Mouse (Mus musculus): ENCODE data around the gene Shq1.

Shq1 gene

DNA sequence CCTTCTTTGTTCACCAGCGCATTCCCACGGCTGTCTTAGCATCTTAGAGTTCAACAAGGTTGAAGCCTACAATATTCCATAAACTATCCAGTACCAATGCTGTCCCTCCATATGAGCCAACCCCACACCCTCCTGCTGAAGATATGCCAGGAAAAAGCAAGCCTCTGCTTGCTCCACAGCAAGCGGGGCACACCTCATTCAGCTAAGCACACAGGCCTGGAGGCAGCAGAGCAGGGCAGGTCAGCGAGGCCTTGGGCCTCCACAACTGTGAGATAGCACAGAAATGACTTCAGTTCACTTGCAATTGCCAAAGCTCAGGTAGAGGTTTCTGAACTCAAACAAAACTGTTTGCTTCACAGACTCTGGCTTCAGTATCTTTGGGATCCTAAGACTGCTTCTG is 64.2 kb downstream of the Shq1 start:
- DNase-seq (ENCODE audit: extremely low spot score, low spot score) = no peak

DNA sequence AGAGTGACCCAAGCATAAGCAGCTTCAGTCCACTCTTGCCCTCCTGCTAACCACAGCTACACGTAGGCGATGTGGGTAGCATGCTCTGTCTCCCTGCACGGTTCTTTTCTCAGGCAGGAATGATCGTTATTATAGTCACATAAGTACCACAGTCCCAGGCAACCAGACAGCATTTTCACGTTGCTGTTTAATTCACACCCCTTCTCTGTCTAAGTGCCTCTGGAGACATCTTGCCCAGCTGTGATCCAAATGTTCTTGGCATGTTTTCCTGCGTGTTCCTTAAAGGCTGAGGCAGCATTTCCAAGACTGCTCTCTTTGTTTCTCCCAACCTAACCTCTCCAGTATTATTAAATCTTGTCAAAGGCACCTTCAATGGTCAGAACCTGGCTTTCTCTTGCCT is 67.3 kb downstream of the Shq1 start:
- no peak for DNase-seq (ENCODE audit: extremely low spot score, low spot score)

DNA sequence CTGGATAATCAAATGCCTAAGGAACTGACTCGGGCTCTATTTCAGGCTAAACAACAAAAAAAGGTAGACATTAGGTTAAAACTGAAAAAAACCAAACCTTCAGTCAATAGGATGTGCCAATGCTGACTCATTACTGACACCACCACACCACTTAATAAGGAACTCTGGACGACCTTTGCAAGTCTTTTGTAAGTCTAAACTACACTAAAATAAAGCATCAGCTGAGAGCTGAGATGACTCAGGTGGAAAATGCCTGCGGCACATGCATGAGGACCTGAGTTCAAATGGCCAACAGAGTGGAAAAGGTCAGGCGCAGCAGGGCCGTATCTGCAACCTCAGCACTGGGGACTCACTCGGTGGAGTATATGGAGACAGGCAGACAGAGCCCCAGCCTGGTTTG is 69.3 kb downstream of the Shq1 start:
- DNase-seq (ENCODE audit: extremely low spot score, low spot score) = no peak

DNA sequence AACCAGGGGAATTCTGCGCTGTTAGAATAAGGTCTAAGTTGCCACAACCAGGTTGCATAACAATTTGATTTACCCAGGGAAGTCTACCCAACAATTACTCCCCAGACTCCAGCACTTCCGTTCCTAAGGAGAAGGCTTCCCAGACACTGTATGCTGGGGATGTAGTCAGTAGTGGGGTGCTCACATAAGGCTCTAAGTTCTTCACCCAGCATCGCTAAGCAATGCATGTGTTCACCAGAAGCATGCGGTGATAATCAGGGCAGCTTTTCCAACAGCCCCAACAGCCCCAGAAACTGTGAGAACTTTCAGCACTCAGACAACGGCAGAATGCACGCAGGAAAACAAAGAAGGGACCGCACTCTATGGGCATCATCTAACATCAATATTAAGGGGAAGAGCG is 77.1 kb downstream of the Shq1 start:
- no peak for DNase-seq (ENCODE audit: extremely low spot score, low spot score)

DNA sequence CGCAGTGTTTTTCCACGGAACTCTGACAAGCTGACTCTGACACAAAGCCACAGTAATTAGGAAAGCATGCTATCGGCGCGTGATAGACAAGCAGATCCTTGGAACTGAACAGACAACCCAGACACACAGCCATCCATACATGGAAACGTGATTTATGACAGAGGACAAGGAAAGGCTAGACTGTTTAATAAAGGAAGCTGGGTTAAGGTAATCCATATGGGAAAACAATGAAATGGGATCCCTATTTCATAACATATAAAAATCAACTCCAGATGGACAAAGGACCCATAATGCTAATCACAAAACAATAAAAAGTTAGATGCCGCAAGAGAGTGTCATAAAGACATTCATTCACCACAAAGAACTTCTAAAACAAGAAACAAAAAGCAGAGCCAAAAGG is 78.0 kb downstream of the Shq1 start:
- no peak for DNase-seq (ENCODE audit: extremely low spot score, low spot score)

DNA sequence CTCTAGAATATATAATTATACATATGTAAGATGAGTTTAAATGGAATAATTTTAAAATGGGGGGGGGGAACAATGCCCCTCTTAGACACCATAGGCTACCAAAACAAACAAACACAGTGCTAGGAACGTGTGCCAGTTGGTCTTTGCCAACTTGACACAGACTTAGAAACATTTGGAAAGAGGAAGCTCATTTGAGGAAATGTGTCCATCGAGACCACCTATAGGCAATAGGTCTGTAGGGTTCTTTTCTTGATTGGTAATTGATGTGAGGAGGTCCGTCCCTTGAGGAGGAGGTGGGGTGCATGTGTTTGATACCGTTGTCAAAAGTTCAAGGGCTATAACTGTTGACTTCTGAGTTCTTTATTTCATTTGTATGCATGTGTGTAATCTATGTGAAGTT is 80.4 kb downstream of the Shq1 start:
- DNase-seq (ENCODE audit: extremely low spot score, low spot score) = no peak

DNA sequence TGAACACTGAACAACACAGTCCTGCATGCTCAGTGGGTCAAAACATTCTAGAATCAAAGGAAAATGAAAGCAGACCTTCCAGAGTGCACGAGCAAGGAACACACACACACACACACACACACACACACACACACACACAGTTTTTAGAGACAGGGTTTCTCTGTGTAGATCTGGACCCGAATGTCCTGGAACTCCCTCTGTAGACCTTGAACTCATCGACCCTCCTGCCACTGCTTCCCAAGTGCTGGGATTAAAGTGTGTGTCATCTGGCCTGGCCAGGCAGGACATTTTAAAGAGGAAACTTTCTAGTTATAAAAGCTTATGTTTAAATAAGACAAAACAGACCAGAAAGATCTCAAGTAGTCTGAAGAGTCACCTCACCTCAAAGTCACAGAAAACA is 82.1 kb downstream of the Shq1 start:
- DNase-seq (ENCODE audit: extremely low spot score, low spot score) = no peak

DNA sequence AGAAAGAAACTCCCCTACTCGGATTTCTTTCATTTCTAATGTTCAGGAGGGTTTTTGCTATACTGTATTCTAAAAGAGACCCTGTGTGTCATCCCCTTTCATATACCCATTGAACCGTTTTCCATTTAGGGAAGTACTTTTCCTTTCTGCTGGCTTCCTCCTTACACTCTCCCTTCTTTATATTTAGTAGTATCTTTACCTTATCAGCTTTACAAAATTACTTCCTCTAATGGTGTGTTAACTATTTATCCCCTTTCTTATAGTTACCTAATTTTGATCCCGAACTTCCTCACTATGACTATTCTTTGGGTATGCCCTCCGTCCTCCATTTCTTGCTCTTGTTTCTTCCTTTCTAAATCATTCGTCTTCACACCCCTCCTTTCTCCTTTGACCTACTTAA is 84.2 kb downstream of the Shq1 start:
- DNase-seq (ENCODE audit: extremely low spot score, low spot score) = no peak

DNA sequence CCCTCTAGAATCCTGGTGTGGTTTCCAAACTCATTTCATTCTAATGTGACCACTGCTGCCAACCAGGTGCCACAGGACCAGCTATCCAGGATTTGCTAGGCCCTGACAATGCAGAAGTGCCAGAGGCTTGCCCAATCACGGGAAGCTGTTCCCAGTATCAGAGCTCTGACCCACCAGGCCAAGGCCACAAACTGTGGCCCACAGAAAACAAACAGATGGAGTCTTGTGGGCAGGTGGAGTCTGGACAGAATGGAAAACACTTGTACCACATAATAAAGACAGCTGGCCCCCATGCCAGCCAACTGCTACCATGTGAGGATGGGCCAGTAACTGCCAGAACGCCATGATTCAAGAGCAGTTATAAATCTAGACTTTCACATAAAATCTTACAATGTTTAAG is 89.0 kb downstream of the Shq1 start:
- DNase-seq (ENCODE audit: extremely low spot score, low spot score) = no peak

DNA sequence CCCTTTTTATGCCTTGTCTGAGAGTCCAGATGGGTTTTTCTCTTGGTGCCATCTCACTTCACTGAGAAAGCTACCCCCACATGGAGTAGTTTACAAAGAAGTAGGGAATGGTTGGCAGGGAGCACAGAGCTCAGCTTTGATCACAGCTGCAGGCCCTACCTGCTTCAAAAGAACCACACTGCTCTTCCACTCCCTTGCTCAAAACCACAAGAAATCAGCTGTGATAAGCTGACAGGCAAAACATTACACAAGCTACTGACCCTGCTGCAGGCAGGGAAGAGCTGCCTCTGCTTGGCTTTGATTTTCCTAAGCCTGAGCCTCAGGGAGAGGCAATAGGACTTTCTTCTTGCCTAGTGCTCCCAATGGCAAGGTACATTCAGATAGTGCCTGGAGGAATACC is 89.9 kb downstream of the Shq1 start:
- no peak for DNase-seq (ENCODE audit: extremely low spot score, low spot score)

DNA sequence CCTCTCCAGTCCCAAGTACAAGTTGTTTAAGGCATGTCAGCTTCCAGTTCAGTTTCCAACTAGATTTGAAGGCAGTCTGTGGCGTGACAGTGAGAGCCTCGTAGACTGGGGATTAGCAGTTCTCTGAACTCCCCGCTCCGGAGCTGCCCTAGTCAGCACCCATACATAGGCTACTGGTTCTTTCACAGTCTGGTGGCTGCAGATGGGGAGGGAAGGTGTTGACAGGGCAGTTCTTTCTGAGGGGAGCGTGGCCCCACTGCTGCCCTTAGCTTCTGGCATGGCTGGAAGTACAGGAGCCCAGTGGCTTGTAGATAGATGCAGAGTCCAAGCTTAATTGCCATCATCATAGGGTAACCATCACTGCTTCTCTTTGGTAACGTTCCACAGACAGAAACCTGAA is 93.4 kb downstream of the Shq1 start:
- no peak for DNase-seq (ENCODE audit: extremely low spot score, low spot score)

DNA sequence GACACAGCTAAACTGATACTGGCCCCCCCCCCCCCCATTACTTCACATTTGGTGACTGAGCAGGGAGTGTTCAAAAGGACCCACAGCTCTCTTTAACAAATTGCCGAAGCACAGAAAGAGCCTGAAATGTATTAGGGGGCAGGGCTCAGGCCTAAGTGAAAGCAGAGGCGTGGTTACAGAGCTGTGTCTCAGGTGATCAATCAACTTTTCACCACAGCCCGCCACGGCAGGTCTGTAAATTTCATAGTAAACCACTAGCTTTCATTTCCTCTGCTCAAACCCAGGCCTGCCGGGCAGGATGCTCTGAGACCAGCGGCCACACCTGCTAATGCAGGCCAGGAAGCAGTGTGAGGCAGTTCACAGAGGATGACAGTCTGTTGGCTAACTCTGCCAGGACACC is 94.8 kb downstream of the Shq1 start:
- no peak for DNase-seq (ENCODE audit: extremely low spot score, low spot score)

DNA sequence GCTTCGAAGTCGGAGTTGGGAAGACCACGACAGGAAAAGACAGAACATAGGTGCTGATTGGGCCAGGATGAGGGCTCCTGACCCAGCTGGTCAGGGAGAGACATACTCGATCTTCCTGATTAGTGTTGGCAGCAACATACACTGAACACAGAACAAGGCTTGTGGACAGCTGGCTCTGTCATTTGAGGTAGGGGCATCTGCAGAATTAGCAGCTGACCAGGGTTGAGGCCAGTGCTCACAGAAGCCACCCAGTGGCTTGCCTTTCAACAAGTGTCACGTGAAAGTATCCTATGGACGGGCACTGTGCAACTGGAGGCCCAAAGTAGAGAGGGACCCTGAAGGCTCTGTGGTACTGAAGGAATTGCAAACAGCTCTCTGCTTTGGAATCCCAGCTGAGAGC is 104.2 kb downstream of the Shq1 start:
- DNase-seq (ENCODE audit: extremely low spot score, low spot score) = no peak

DNA sequence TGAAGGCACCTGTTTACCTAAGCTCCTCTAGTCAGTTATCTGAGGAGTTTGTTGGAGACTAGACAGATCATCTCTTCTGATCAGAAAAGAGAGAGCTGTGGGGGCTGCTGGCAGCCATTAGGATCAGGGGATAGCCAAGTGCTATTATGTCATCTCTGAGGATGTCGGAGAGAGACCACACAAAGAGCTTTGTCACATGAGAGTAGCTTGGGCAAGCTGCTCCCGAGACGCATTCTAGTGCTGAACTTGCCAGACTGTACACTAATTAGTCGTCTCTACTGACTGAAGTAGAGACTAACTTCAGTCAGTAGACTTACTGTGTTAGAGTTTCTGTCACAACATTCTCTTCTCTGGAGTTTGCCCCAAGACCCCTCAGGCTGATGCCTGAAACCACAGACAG is 106.4 kb downstream of the Shq1 start:
- DNase-seq (ENCODE audit: extremely low spot score, low spot score) = no peak

DNA sequence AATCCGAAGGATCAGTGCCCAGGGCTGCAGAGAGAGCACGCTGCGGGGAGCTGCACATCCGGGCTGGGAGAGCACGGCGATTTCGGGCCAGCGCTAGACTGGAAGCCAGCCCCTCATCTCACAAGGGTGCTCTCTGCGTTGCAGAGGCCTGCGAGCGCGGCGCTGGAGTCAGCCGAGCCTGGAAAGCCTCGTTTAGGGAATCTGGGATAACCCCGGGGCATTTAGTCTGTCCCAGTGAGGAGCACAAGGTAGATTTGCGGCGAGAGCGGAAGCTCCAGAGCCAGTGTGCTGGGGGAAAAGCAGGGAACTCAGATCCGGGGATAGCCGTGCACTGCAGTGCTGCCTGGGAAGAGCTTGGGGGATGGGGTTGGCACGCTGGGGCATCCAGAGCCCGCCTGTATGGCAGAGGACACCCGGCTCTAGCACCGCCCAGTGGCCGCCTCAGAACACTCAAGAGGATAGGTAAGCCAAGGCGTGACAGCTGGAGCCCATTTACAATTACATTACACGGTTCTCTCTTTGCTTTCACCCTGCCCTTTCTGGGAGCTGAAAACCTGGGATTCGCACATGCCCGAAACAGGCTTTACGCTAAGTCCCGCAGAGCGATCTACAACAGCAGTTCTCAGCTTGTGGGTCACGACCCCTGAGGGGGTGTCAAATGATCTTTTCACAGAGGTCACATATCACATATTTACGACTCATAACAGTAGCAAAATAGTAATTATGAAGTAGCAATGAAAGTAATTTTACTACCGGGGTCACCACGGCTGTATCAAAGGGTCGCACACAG is 107.2 kb downstream of the Shq1 start:
- peak; percentile 78 for DNase-seq (ENCODE audit: extremely low spot score, low spot score)

DNA sequence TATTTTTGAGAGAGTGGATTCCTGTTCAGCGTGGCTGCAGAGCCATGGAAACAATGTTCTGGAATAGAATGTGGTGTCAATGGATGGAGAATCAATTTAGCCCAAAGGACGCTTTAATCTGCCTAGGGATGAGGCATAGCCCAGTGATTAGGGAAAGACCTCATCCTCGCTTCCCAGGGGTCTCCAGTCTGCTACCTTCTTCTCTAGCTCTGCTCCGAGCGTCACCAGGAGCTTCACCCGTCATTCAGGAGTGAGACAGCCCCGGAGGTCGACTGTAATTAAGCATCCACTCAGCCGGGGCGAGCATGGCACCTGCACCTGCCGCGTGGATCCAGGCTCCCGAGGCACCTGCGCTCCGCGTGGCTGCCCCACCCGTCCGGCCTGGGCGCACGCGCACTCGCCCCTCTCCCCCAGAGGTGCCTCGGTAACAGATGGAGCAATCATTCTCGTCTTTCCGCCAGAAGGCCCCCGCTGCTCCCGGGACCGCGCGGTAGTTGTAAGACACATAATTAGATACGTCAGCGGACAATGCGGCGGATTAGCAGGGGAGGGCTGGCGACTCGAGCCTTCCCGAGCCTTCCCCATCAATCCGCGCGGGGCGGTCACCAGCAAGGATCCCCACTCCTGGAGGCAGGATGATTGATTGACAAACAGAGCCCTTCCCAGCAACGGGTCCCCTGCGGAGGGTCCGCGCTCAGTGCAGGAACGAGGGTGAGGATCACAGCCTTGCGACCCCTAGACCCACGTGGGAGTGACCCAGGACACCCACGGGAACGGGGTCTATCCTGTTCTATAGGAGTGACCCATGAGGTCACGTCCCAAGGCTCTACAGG is 108.0 kb downstream of the Shq1 start:
- DNase-seq (ENCODE audit: extremely low spot score, low spot score) = no peak

DNA sequence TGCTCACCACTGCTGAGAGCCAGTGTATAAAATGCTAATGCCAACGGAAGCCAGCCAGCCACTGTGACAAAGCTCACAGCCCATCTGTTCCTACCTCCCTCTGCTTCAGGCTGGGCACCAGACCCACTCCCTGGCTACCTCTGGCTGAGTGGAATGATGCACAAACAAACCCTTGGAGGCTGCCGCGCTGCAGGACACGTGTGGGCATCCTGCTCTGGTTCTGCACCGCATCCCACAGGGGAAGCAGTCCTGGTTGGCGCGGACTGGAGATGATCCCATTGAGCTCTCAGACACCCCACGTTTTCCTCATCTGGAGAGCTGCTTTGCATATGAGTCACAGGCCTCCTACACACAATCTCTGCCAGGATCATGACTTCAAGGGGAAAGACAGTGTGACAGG is 112.9 kb downstream of the Shq1 start:
- DNase-seq (ENCODE audit: extremely low spot score, low spot score) = no peak

DNA sequence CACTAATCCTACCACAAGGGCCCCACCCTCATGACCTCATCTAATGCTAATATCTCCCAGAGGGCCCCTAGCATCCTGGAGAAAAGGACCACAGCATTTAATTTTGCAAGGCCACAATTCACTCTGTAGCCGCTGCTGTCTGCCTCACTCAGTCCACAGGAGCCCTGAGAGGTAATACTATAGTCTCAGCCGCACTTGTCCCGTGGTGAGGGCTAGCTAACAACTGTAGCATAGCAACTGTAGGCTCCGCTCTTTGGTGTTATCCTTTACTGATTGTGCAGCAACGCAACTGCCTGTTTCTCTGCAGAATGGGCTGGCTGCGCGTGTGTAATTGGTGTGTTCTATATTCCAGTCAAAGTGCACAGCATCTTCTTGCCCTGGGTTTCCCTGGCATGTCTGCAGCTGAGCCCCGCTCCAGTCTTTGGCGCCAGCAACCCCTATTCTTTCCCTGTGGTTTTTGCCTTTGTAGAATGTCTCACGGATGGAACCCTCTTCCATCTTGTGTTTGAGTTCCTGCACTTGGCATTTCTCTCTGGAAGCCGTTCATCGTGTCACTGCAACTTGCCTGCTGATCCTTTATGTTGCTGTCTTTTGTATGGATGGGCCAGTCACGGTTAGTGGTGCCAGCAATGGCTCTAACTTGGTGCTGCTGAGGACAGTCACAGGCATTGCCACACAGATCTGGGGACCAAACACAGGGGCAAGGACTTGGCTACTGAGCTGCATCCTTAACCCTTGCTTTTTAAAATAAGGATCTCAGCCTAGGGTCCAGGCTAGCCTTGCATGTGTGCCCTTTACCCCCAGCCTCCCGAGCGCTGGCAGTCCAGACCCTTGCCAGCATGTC is 128.6 kb downstream of the Shq1 start:
- DNase-seq (ENCODE audit: extremely low spot score, low spot score) = no peak

DNA sequence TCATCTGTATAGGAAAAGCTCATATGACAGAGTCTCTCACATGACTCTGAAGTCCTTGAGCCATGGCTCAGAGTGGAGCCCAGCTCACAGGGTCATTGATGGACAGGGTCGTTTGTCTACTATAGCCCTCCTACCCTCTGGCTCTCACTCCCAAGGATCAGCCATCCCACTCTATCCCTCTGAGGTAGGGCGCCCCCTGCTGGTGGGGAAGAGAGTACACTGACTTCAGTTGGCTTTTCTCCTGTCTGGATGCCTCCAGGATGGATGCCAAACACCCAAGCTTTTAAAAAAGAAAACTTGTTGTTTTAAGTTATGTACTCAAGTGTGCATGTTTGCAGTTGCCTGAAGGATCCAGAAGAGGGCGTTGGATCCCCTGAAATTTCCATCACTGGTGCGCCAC is 131.3 kb downstream of the Shq1 start:
- DNase-seq (ENCODE audit: extremely low spot score, low spot score) = no peak

DNA sequence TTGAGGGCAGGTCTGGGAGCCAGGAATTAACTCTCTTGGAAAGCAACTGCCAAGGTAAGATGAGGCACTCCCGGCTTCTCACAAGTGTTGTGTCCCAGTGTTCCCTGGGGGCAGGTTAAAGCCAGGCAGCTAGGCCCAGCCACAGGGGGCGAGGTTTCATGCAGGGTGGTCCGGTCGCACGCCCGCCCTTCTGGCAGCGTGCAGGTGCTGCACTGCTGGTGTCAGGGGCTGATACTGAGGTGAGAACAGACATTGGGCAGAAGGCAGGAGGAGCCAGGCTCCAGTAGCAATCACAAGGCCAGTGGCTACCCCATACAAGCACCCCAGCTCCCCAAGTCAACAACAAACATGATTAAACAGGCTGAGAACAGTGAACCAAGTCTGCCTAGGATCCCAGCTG is 132.4 kb downstream of the Shq1 start:
- DNase-seq (ENCODE audit: extremely low spot score, low spot score) = no peak

DNA sequence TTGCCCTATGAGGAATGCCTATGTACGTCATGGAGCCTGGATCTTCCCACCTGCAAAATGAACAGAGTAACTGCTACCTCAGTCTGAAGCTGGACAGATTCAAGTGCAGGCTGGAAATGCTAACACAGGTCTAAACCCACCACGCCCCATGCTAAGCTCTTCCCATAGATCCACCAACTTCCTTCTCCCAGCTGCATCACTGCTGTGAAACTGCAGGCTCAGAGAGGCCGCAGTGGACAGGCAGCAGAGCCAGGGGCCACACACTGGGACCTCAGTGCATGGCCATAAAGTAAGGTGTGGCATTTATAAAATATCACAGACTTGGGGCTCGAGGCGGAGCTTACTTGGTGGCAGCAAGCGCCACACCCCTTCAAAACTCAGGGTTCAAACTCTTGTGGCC is 133.0 kb downstream of the Shq1 start:
- DNase-seq (ENCODE audit: extremely low spot score, low spot score) = no peak

DNA sequence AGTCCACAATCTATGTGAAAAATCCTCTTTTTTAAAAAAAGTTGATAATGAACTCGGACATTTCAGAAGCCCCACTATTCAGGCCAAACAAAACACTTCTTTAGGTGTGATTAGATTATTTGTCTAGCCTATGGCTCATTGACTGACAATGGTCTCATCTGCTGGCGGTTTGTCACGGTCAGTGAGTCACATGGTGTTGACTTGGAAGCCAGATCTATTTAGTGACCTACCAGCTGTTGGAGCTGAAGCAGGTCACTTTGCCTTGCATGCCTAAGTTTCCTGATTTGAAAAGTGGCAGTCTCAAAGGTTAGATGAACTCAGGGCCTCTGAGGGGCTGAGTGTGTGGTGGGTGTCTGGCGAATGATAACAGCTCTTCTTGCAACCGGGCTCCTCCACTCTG is 133.9 kb downstream of the Shq1 start:
- no peak for DNase-seq (ENCODE audit: extremely low spot score, low spot score)

All from neural tube, embryonic 10.5 days (tissue).